Mouse (Mus musculus) stomach, postnatal 0 days (tissue): ENCODE data around the gene A630095N17Rik. TPM values are rescaled to one million over a fixed set of nuclear protein-coding genes. Genes with fewer than 3 reads are reported as not detected.

Experiments used
- ATAC-seq: fragments of 200-750 bp; cut with Nextera tagmentation; 2 replicates; pipeline ENCODE4 v1.8.0; 2017; ENCODE audit not compliant: low FRiP score, low TSS enrichment
- DNase-seq: peaks from one replicate; pipeline ENCODE4 v3.0.0-alpha.2; 2016; ENCODE audit warnings: low spot score
- H3K27ac ChIP-seq: fragments of 300-500 bp; sonication (generic); replicated peaks from 2 replicates; pipeline ENCODE4 v1.5.1; 2014; ENCODE audit warnings: mild to moderate bottlenecking, control low read depth
- H3K27me3 ChIP-seq: fragments of 300-500 bp; sonication (generic); 2 replicates; pipeline ENCODE4 v1.6.1; 2014; ENCODE audit warnings: low read length; ENCODE audit not compliant: control insufficient read depth, insufficient read depth
- H3K36me3 ChIP-seq: fragments of 300-500 bp; sonication (generic); 2 replicates; pipeline ENCODE4 v1.6.1; 2014; ENCODE audit warnings: low read length, mixed read lengths; ENCODE audit not compliant: control insufficient read depth, insufficient read depth
- H3K4me1 ChIP-seq: fragments of 300-500 bp; sonication (generic); replicated peaks from 2 replicates; pipeline ENCODE4 v1.6.1; 2014; ENCODE audit warnings: antibody characterized with exemption; ENCODE audit not compliant: control insufficient read depth, insufficient read depth
- H3K4me2 ChIP-seq: fragments of 300-500 bp; sonication (generic); replicated peaks from 2 replicates; pipeline ENCODE4 v1.6.1; 2014; ENCODE audit warnings: low read depth, mild to moderate bottlenecking, control low read depth, moderate library complexity
- H3K4me3 ChIP-seq: fragments of 300-500 bp; sonication (generic); 2 replicates; pipeline ENCODE4 v1.5.1; 2014; ENCODE audit warnings: low read depth, low read length, control low read depth
- H3K9ac ChIP-seq: fragments of 300-500 bp; sonication (generic); 2 replicates; pipeline ENCODE4 v1.6.1; 2014; ENCODE audit warnings: mild to moderate bottlenecking, low read length, control low read depth, mixed read lengths
- H3K9me3 ChIP-seq: fragments of 300-500 bp; sonication (generic); 2 replicates; pipeline ENCODE4 v1.6.1; 2016; ENCODE audit warnings: low read length; ENCODE audit not compliant: control insufficient read depth
- CTCF ChIP-seq: IDR thresholded peaks from 2 replicates; pipeline ENCODE4 v1.5.1; 2016; ENCODE audit warnings: antibody characterized with exemption, low read depth, mild to moderate bottlenecking, moderate library complexity
- EP300 ChIP-seq: optimal IDR thresholded peaks from 2 replicates; pipeline ENCODE3; 2016; ENCODE audit warnings: antibody characterized with exemption
- WGBS: fragments of 180-500 bp; shearing (Covaris S2); extraction: QIAGEN DNeasy Blood & Tissue Kit; methylation state at CpG from one replicate; pipeline ENCODE4 v1.1.7; 2014; 5-methylcytosine and 5-hydroxymethylcytosine counted together
- polyA plus RNA-seq: library from polyadenylated mRNA; unstranded; fragments of >200 nt; fragmentation: Nextera tagmentation; extraction: Ambion mirVana; gene quantifications from 2 replicates; pipeline ENCODE4 v1.2.1, GENCODE M21; 2015

Gene A630095N17Rik
- polyA plus RNA-seq, 1 experiment from 2014 or later = 0.25 TPM

DNA sequence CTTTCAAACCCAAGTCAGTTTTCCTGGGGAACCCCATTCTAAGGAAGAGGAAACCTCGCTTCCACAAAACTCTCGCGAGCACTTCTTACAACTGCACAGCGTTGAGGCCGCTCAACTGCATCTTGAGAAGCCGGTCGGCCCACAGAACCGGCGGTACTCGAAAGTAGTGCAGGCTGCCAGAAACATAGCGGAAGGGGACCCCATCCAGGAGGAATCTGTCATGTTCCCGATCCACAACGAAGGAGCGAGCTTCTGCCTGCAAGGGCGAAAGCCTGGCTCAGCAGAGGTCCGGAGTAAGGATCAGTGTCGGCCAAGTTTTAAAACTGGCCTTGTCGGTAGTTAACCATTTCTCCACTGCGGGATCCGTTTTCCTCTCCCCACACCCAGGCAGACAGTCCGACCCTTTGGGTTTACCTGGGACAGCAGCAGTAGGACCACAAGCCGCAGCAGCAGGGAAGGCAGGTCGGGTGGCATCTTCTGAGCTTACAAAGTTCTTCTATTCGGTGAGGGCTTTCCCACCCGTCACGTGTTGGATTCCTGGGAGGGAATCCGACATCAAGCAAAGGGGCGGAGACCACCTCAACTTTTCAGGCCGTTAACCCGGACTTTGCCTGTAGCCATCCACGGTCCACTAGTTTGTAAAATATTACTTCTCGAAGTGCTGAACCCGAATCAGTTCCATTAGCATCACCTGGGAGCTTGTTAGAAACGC is 22.8 kb downstream of the A630095N17Rik start:
- Histone ChIP-seq H3K4me1 (no peaks in the 10 kb centered on the region; the same call in 1 of the 2 replicates), H3K27ac (peak overlapping the region; percentile 69), H3K4me2 (peak overlapping the region; percentile 57), H3K9ac (peak overlapping the region; percentile 67), H3K9me3 (no peaks in the 10 kb centered on the region), H3K4me3 (peak overlapping the region; percentile 38), H3K36me3 (peaks cover 7% of the 10 kb centered on the region; the same call in 1 of the 2 replicates), H3K27me3 (no peaks in the 10 kb centered on the region)
- WGBS = 14% methylated on average over 34 of the region's 34 CpGs
- DNase-seq (peak; percentile 46), ATAC-seq (peak; percentile 26; the same call in 1 of the 2 replicates)
- TF ChIP-seq EP300 (no peak), CTCF (no peak)

- Histone ChIP-seq H3K4me1 (no peaks in the 10 kb centered on the region), H3K27me3 (no peaks in the 10 kb centered on the region), H3K4me3 (no peak overlapping the region), H3K9ac (no peak overlapping the region), H3K4me2 (no peak overlapping the region), H3K36me3 (peaks cover 18% of the 10 kb centered on the region), H3K27ac (no peak overlapping the region), H3K9me3 (no peaks in the 10 kb centered on the region)
- TF ChIP-seq CTCF (no peak), EP300 (no peak)
- 86% methylated on average over 1 of the region's 1 CpGs for WGBS
- ATAC-seq (no peak), DNase-seq (no peak)
These were observed 30.7 kb downstream of the A630095N17Rik start for GRCm38 (mm10) chr1:75201236-75201635.

DNA sequence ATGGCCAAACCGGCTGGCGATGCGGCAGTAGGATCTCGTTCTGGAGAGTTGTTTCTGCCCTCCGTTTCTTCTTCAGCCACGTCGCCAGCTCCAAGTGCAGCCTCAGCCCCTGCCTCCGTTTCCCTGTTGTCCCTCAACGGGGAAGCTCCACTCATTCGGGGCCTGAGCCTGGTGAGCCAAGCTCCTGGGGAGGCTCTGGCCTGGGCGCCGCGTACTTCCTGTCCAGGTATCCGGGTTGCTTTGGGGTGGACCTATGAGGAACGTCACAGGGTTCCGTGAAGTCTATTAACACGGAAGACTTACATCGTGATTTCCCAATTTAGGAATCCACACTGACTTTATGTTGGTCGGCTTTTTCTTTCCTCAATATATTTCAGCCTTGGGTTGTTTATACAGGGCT is 39.5 kb downstream of the A630095N17Rik start:
- peak overlapping the region; percentile 86 for H3K4me2 ChIP-seq
- peak overlapping the region; percentile 91 for H3K9ac ChIP-seq
- peaks cover 6% of the 10 kb centered on the region; the same call in 1 of the 2 replicates for H3K4me1 ChIP-seq
- H3K36me3 ChIP-seq = peaks cover 12% of the 10 kb centered on the region
- ATAC-seq (peak; percentile 75), DNase-seq (peak; percentile 78)
- H3K9me3 ChIP-seq = no peaks in the 10 kb centered on the region
- TF ChIP-seq CTCF (no peak), EP300 (no peak)
- H3K4me3 ChIP-seq = peak overlapping the region; percentile 83
- 0% methylated on average over 19 of the region's 19 CpGs for WGBS
- no peaks in the 10 kb centered on the region for H3K27me3 ChIP-seq
- H3K27ac ChIP-seq = peak overlapping the region; percentile 97

DNA sequence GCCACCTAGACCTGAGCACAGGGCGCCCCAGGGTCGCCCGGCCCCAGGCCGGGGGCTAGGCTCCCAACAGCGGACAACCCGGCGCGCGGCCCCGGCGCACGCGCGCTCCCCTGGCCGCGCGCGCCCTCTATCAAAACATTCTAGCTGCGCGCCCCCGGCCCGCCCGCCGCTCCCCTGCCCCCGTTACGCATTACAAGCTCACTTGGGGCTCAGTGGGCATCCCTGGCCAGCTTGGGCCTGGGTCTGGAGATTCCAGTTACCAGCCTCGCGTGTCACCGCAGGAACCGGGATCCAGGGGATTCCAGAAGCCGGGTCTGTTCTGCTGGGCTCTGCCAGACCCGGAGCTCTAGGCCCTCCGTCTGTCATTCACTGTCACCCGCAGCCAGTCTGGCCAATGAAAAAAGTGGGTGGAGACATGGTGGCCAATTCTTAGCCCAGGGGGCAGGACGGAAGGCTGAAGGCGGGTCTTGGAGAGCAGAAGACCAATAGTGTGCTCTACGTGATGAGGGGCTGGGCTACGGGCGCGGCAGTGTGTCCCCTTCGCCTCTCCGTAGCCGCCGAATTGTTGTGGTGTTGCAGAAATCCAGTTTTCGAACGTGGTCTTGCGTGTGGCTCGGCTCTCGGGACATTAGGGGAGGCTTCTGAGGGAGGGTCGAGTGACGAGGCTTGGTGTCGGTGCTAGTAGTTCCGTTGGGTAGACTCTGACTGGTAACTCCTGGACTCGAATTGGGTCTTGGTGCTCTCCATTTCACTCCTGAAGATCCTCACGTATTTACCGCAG is 40.1 kb downstream of the A630095N17Rik start, which contains the start of the genes Ankzf1 and Atg9a:
Gene Ankzf1 (plus strand): TSS at position 530 of the 781 bp plus-strand sequence.
Gene Atg9a (minus strand): TSS at position 575 of the 781 bp plus-strand sequence.
- WGBS = under 1% methylated on average over 56 of the region's 56 CpGs
- DNase-seq = peak; percentile 96
- peak; percentile 99 for ATAC-seq
- Histone ChIP-seq H3K4me1 (peaks cover 6% of the 10 kb centered on the region; the same call in 1 of the 2 replicates), H3K4me2 (peak within 1 kb of the TSS; percentile 95), H3K9ac (peak within 1 kb of the TSS; percentile 92), H3K36me3 (peaks cover 15% of the 10 kb centered on the region), H3K4me3 (peak within 1 kb of the TSS; percentile 83), H3K9me3 (no peaks in the 10 kb centered on the region), H3K27ac (peak within 1 kb of the TSS; percentile 97), H3K27me3 (no peaks in the 10 kb centered on the region)
- TF ChIP-seq EP300 (no peak), CTCF (peak; percentile 22; the same call in 1 of the 2 replicates)

- Histone ChIP-seq H3K9me3 (no peaks in the 10 kb centered on the region), H3K9ac (peak overlapping the region; percentile 92), H3K27me3 (no peaks in the 10 kb centered on the region), H3K27ac (peak overlapping the region; percentile 90), H3K4me1 (peaks cover 6% of the 10 kb centered on the region; the same call in 1 of the 2 replicates), H3K4me2 (peak overlapping the region; percentile 95), H3K36me3 (peaks cover 12% of the 10 kb centered on the region), H3K4me3 (peak overlapping the region; percentile 83)
- 42% methylated on average over 5 of the region's 5 CpGs for WGBS
- ATAC-seq (peak; percentile 3; the same call in 1 of the 2 replicates), DNase-seq (no peak)
- TF ChIP-seq EP300 = no peak
These were observed 40.7 kb downstream of the A630095N17Rik start for GRCm38 (mm10) chr1:75191258-75191621.
